Mouse (Mus musculus) MEL (cell line): ENCODE results near the gene Guca1a. TPM values are rescaled to one million over a fixed set of nuclear protein-coding genes. Genes with fewer than 3 reads are reported as not detected.

ENCODE experiments used
- DNase-seq: peaks from one replicate; pipeline ENCODE4 v3.0.0; 2011; ENCODE audit warnings: low read depth, low spot score
- H3K27ac ChIP-seq: 2 replicates; pipeline ENCODE4 v1.5.1; 2012; ENCODE audit warnings: low read depth, mild to moderate bottlenecking, control low read depth, low read length, moderate library complexity; ENCODE audit not compliant: control insufficient read depth
- H3K27me3 ChIP-seq, 2 experiments: fragments of 150-350 bp in 1 of 2; sonication (generic) in 1 of 2; 2 replicates each; pipeline ENCODE4 v1.6.1; 2012; ENCODE audit warnings: low read length in 2 of 2, mild to moderate bottlenecking in 2 of 2, improper control_type of control experiment in 1 of 2, moderate library complexity in 1 of 2; ENCODE audit not compliant: insufficient read depth in 2 of 2, control insufficient read depth in 1 of 2
- H3K36me3 ChIP-seq, 2 experiments: 2 replicates each; pipeline ENCODE4 v1.6.1; 2012 to 2014; ENCODE audit warnings: low read length in 2 of 2, improper control_type of control experiment in 1 of 2, inconsistent platforms in 1 of 2, mild to moderate bottlenecking in 1 of 2; ENCODE audit not compliant: insufficient read depth in 2 of 2, control insufficient read depth in 1 of 2
- H3K4me1 ChIP-seq, 2 experiments: fragments of 150-350 bp in 1 of 2; sonication (generic) in 1 of 2; 2 replicates each; pipeline ENCODE4 v1.6.1; 2012; ENCODE audit warnings: low read length in 2 of 2, improper control_type of control experiment in 1 of 2, mild to moderate bottlenecking in 1 of 2; ENCODE audit not compliant: insufficient read depth in 2 of 2, control insufficient read depth in 1 of 2
- H3K4me3 ChIP-seq, 2 experiments: fragments of 150-350 bp in 1 of 2; sonication (generic) in 1 of 2; 2 replicates each; pipeline ENCODE4 v1.5.1; 2012; ENCODE audit warnings: low read depth in 2 of 2, low read length in 2 of 2, mild to moderate bottlenecking in 2 of 2, moderate library complexity in 2 of 2, control low read depth in 1 of 2, improper control_type of control experiment in 1 of 2; ENCODE audit not compliant: control insufficient read depth in 1 of 2, insufficient read depth in 1 of 2
- H3K79me2 ChIP-seq: 2 replicates; pipeline ENCODE4 v1.6.1; 2012; ENCODE audit warnings: mild to moderate bottlenecking, low read length, moderate library complexity; ENCODE audit not compliant: control insufficient read depth, poor library complexity, insufficient read depth
- H3K9ac ChIP-seq: 2 replicates; pipeline ENCODE4 v1.6.1; 2012; ENCODE audit warnings: low read depth, mild to moderate bottlenecking, control low read depth, low read length, moderate library complexity; ENCODE audit not compliant: control insufficient read depth, poor library complexity, severe bottlenecking
- H3K9me3 ChIP-seq: fragments of 150-350 bp; sonication (generic); replicated peaks from 2 replicates; pipeline ENCODE4 v1.6.1; 2012; ENCODE audit warnings: mild to moderate bottlenecking, low read length, improper control_type of control experiment, moderate library complexity; ENCODE audit not compliant: insufficient read depth
- CHD1 ChIP-seq: IDR thresholded peaks from 2 replicates; pipeline ENCODE4 v1.6.1; 2012; ENCODE audit warnings: low read depth, mild to moderate bottlenecking, inconsistent platforms, low read length, improper control_type of control experiment
- CHD2 ChIP-seq: IDR thresholded peaks from 2 replicates; pipeline ENCODE4 v1.6.1; 2011; ENCODE audit warnings: low read length, improper control_type of control experiment
- CTCF ChIP-seq, 3 experiments: IDR thresholded peaks in 2 of 3; conservative IDR thresholded peaks in 1 of 3; 2 replicates each; pipeline ENCODE4 v1.5.1; 2011 to 2012; ENCODE audit warnings: low read length in 3 of 3, low read depth in 2 of 3, mild to moderate bottlenecking in 2 of 3, improper control_type of control experiment in 1 of 3, inconsistent platforms in 1 of 3, mixed read lengths in 1 of 3, moderate library complexity in 1 of 3; ENCODE audit not compliant: control insufficient read depth in 1 of 3, insufficient read depth in 1 of 3, poor library complexity in 1 of 3, severe bottlenecking in 1 of 3
- E2F4 ChIP-seq: IDR thresholded peaks from 2 replicates; pipeline ENCODE4 v1.6.1; 2011; ENCODE audit warnings: low read depth, low read length, improper control_type of control experiment, borderline replicate concordance
- ETS1 ChIP-seq: IDR thresholded peaks from 2 replicates; pipeline ENCODE4 v1.6.1; 2012; ENCODE audit warnings: low read depth, mild to moderate bottlenecking, inconsistent platforms, low read length, improper control_type of control experiment, moderate library complexity
- JUND ChIP-seq: IDR thresholded peaks from 2 replicates; pipeline ENCODE4 v1.6.1; 2011; ENCODE audit warnings: low read depth, mild to moderate bottlenecking, improper control_type of control experiment, low read length
- MAFK ChIP-seq: IDR thresholded peaks from 2 replicates; pipeline ENCODE4 v1.6.1; 2011; ENCODE audit warnings: low read depth, mild to moderate bottlenecking, low read length, improper control_type of control experiment, borderline replicate concordance
- MAX ChIP-seq: IDR thresholded peaks from 2 replicates; pipeline ENCODE4 v1.6.1; 2011; ENCODE audit warnings: low read length, improper control_type of control experiment
- MAZ ChIP-seq: IDR thresholded peaks from 2 replicates; pipeline ENCODE4 v1.6.1; 2012; ENCODE audit warnings: low read depth, mild to moderate bottlenecking, inconsistent platforms, low read length, improper control_type of control experiment
- MXI1 ChIP-seq: IDR thresholded peaks from 2 replicates; pipeline ENCODE4 v1.6.1; 2011; ENCODE audit warnings: mild to moderate bottlenecking, low read depth, low read length, improper control_type of control experiment
- MYB ChIP-seq: IDR thresholded peaks from 2 replicates; pipeline ENCODE4 v1.6.1; 2011; ENCODE audit warnings: mild to moderate bottlenecking, low read depth, low read length, improper control_type of control experiment
- MYC ChIP-seq: IDR thresholded peaks from 2 replicates; pipeline ENCODE4 v1.6.1; 2011; ENCODE audit warnings: low read depth, mild to moderate bottlenecking, low read length, improper control_type of control experiment, moderate library complexity
- RAD21 ChIP-seq: IDR thresholded peaks from 2 replicates; pipeline ENCODE4 v1.6.1; 2011; ENCODE audit warnings: mild to moderate bottlenecking, low read depth, low read length, improper control_type of control experiment
- RCOR1 ChIP-seq: IDR thresholded peaks from 2 replicates; pipeline ENCODE4 v1.6.1; 2012; ENCODE audit warnings: low read depth, mild to moderate bottlenecking, inconsistent platforms, low read length, improper control_type of control experiment
- SIN3A ChIP-seq: IDR thresholded peaks from 2 replicates; pipeline ENCODE4 v1.6.1; 2012; ENCODE audit warnings: low read length, improper control_type of control experiment, inconsistent platforms
- SMC3 ChIP-seq: IDR thresholded peaks from 2 replicates; pipeline ENCODE4 v1.6.1; 2011; ENCODE audit warnings: low read depth, low read length, improper control_type of control experiment
- TAL1 ChIP-seq: IDR thresholded peaks from 2 replicates; pipeline ENCODE4 v1.6.1; 2012; ENCODE audit warnings: mild to moderate bottlenecking, inconsistent platforms, low read length, moderate library complexity, mixed read lengths
- TCF12 ChIP-seq: IDR thresholded peaks from 2 replicates; pipeline ENCODE4 v1.6.1; 2014; ENCODE audit warnings: low read depth, mild to moderate bottlenecking, inconsistent platforms, low read length, improper control_type of control experiment, moderate library complexity
- ZC3H11A ChIP-seq: IDR thresholded peaks from 2 replicates; pipeline ENCODE4 v1.6.1; 2012; ENCODE audit warnings: low read depth, mild to moderate bottlenecking, inconsistent platforms, low read length, improper control_type of control experiment
- ZMIZ1 ChIP-seq: IDR thresholded peaks from 2 replicates; pipeline ENCODE4 v1.6.1; 2012; ENCODE audit warnings: low read depth, mild to moderate bottlenecking, inconsistent platforms, low read length, improper control_type of control experiment, moderate library complexity
- polyA plus RNA-seq, 2 experiments: library from polyadenylated mRNA; stranded (reverse) in 1 of 2; unstranded in 1 of 2; fragments of >175 nt in 1 of 2; fragments of >200 nt in 1 of 2; gene quantifications; 2 replicates each; pipeline versions ENCODE4 v1.2.1 to v1.2.4; 2012; ENCODE audit warnings: low replicate concordance in 2 of 2, low read depth in 1 of 2; ENCODE audit not compliant: insufficient read length in 2 of 2, insufficient read depth in 1 of 2, missing spikeins in 1 of 2
- total RNA-seq: library from RNA; depleted of rRNA; stranded (reverse); fragments of 300-350 nt; gene quantifications from 2 replicates; pipeline ENCODE4 v1.2.3, GENCODE M21; 2012

Gene Guca1a
- total and polyA plus RNA-seq, 3 experiments: 1.5 to 3.2 TPM; not detected in 1

GRCm38 (mm10) chr17:47408558-47408898, 8.1 kb upstream of the Guca1a start:
- TF ChIP-seq RCOR1 (no peak), MXI1 (peak; percentile 10; the same call in 1 of the 2 replicates), ZMIZ1 (no peak), CTCF (IDR thresholded peaks at IDR 0.05 in 2 of 3, conservative IDR thresholded peaks at IDR 0.05 in 1 of 3; ENCODE audit: control insufficient read depth in 1 of 3, insufficient read depth in 1 of 3, low read depth in 2 of 3, low read length in 3 of 3, poor library complexity in 1 of 3, severe bottlenecking in 1 of 3) (peak; percentile 82 to 85 (median 84)), SIN3A (no peak; the same call in 1 of the 2 replicates), JUND (no peak), MYC (no peak), MAFK (no peak), CHD1 (no peak), ZC3H11A (peak; percentile 51), TCF12 (no peak), ETS1 (no peak), SMC3 (peak; percentile 66), E2F4 (no peak), MAX (no peak), MAZ (no peak), MYB (no peak), RAD21 (peak; percentile 76), CHD2 (no peak)
- H3K4me3 ChIP-seq: peak overlapping the region; percentile 31 to 33
- H3K27me3 ChIP-seq: no peaks in the 10 kb centered on the region; a peak in 1 of 4 replicates
- peak overlapping the region; percentile 48 for H3K9ac ChIP-seq
- H3K9me3 ChIP-seq: no peaks in the 10 kb centered on the region
- H3K4me1 ChIP-seq: no peaks in the 10 kb centered on the region; a peak in 2 of 4 replicates
- no peak overlapping the region for H3K27ac ChIP-seq
- DNase-seq: peak; percentile 84
- H3K79me2 ChIP-seq: no peaks in the 10 kb centered on the region
- no peaks in the 10 kb centered on the region for H3K36me3 ChIP-seq

- Histone ChIP-seq H3K36me3 (no peaks in the 10 kb centered on the region), H3K9ac (peak overlapping the region; percentile 48), H3K4me3 (peak overlapping the region; percentile 31 to 33), H3K9me3 (no peaks in the 10 kb centered on the region), H3K27me3 (peaks cover 0 to 2% of the 10 kb centered on the region in 2 experiments; a peak in 2 of 4 replicates), H3K4me1 (no peaks in the 10 kb centered on the region; a peak in 2 of 4 replicates), H3K27ac (no peak overlapping the region), H3K79me2 (no peaks in the 10 kb centered on the region)
- 0 out of 2 replicates have a peak, but pooled peaks have one; percentile 30 for TF ChIP-seq MYC
- TF ChIP-seq CTCF (IDR thresholded peaks at IDR 0.05 in 2 of 3, conservative IDR thresholded peaks at IDR 0.05 in 1 of 3; ENCODE audit: control insufficient read depth in 1 of 3, insufficient read depth in 1 of 3, low read depth in 2 of 3, low read length in 3 of 3, poor library complexity in 1 of 3, severe bottlenecking in 1 of 3): peak; percentile 24 to 58 (median 54); a peak in 5 of 6 replicates
- peak; percentile 38 for TF ChIP-seq SMC3
- no peak for TF ChIP-seq TAL1
- TF ChIP-seq ZMIZ1: no peak
- 0 out of 2 replicates have a peak, but pooled peaks have one; percentile 33 for TF ChIP-seq MXI1
- TF ChIP-seq RAD21: peak; percentile 29
- DNase-seq: peak; percentile 80
Observed at GRCm38 (mm10) chr17:47407717-47408557, 7.6 kb upstream of the Guca1a start.
